ENCODE assay signal across 8 mouse cellular contexts in genomic region chr2:152293179-152293726, GRCm38 (mm10). TPM values are rescaled to one million over a fixed set of nuclear protein-coding genes. Genes with fewer than 3 reads are reported as not detected.
DNase-seq lines count a peak whose midpoint lies in the region; ATAC-seq and TF ChIP-seq lines count a peak whose summit lies in the region.

No protein-coding gene starts in this region.

- no peak overlapping the region for H3K27ac ChIP-seq in heart, embryonic 13.5 days (replicated peaks)
- H3K27ac ChIP-seq in MEL (ENCODE audit: control insufficient read depth, low read depth, low read length): peak overlapping the region; percentile 11; the same call in 1 of the 2 replicates
- H3K27ac ChIP-seq in hindbrain, embryonic 10.5 days: peak overlapping the region; percentile 96; the same call in 1 of the 2 replicates

- H3K4me2 ChIP-seq in heart, embryonic 13.5 days: peak overlapping the region; percentile 95

- intact Hi-C loops in left cerebral cortex, postnatal 10 days (cut with DNase I): no loop called here

- TF ChIP-seq EP300 in MEL (IDR thresholded peaks at IDR 0.05; ENCODE audit: low read depth in 1 of 2, low read length in 2 of 2): 0 out of 4 replicates have a peak, but pooled peaks of 1 of the 2 experiments have one; percentile 3

- DNase-seq in heart, adult 11 months: no peak
- no peak for DNase-seq in MEL (ENCODE audit: low read depth, low spot score)
- DNase-seq in hindbrain, embryonic 10.5 days (ENCODE audit: low spot score): no peak
- no peak for DNase-seq in embryo, embryonic 9.5 days (ENCODE audit: extremely low spot score)
- no peak for DNase-seq in urinary bladder, postnatal 14 days (ENCODE audit: low spot score)
- DNase-seq in left cerebral cortex, postnatal 10 days (ENCODE audit: extremely low spot score in 1 of 2, low spot score in 2 of 2): no peak

- H3K27me3 ChIP-seq in heart, embryonic 13.5 days (replicated peaks): no peaks in the 10 kb centered on the region
- H3K27me3 ChIP-seq in MEL (ENCODE audit: control insufficient read depth in 1 of 2, insufficient read depth in 2 of 2, low read length in 2 of 2): no peaks in the 10 kb centered on the region
- no peaks in the 10 kb centered on the region for H3K27me3 ChIP-seq in hindbrain, embryonic 10.5 days (ENCODE audit: insufficient read depth, poor library complexity, severe bottlenecking)

- TF ChIP-seq CTCF in MEL (IDR thresholded peaks at IDR 0.05 in 2 of 3, conservative IDR thresholded peaks at IDR 0.05 in 1 of 3; ENCODE audit: control insufficient read depth in 1 of 3, insufficient read depth in 1 of 3, low read depth in 2 of 3, low read length in 3 of 3, poor library complexity in 1 of 3, severe bottlenecking in 1 of 3): no peak

- TF ChIP-seq RAD21 in MEL (IDR thresholded peaks at IDR 0.05; ENCODE audit: low read depth, low read length): no peak

- ATAC-seq in heart, embryonic 13.5 days (ENCODE audit: extremely low read depth, insufficient number of reproducible peaks, low FRiP score, low TSS enrichment): 0 out of 2 replicates have a peak, but pooled peaks have one; percentile 9
- ATAC-seq in megakaryocyte-erythroid progenitor cell, adult 5-6 weeks (replicated peaks; ENCODE audit: low FRiP score, low TSS enrichment, poor library complexity, severe bottlenecking): peak; percentile 54

- H3K4me3 ChIP-seq in heart, embryonic 13.5 days: peak overlapping the region; percentile 93
- H3K4me3 ChIP-seq in MEL (ENCODE audit: control insufficient read depth in 1 of 2, insufficient read depth in 1 of 2, low read depth in 2 of 2, low read length in 2 of 2): peak overlapping the region; percentile 70 to 91
- H3K4me3 ChIP-seq in hindbrain, embryonic 10.5 days: peak overlapping the region; percentile 94

- peaks cover 5% of the 10 kb centered on the region for H3K36me3 ChIP-seq in heart, embryonic 13.5 days
- H3K36me3 ChIP-seq in MEL (ENCODE audit: control insufficient read depth in 1 of 2, insufficient read depth in 2 of 2, low read length in 2 of 2): peaks cover 0 to 11% of the 10 kb centered on the region in 2 experiments; a peak in 2 of 4 replicates
- H3K36me3 ChIP-seq in hindbrain, embryonic 10.5 days: peaks cover 6% of the 10 kb centered on the region

- no peak for TF ChIP-seq POLR2A in MEL (IDR thresholded peaks at IDR 0.05; ENCODE audit: control insufficient read depth in 1 of 2, insufficient read depth in 1 of 2, low read depth in 1 of 2, low read length in 2 of 2, poor library complexity in 1 of 2)

- WGBS in heart, embryonic 13.5 days: under 1% methylated on average over 15 of the region's 15 CpGs
- 2% methylated on average over 15 of the region's 15 CpGs for WGBS in hindbrain, embryonic 10.5 days

- H3K9ac ChIP-seq in heart, embryonic 13.5 days: peak overlapping the region; percentile 98
- H3K9ac ChIP-seq in MEL (ENCODE audit: control insufficient read depth, low read depth, low read length, poor library complexity, severe bottlenecking): peak overlapping the region; percentile 71

- peaks cover 36% of the 10 kb centered on the region for H3K79me2 ChIP-seq in MEL (ENCODE audit: control insufficient read depth, insufficient read depth, low read length, poor library complexity)

- H3K9me3 ChIP-seq in heart, embryonic 13.5 days: no peaks in the 10 kb centered on the region
- H3K9me3 ChIP-seq in MEL (replicated peaks; ENCODE audit: insufficient read depth, low read length): no peaks in the 10 kb centered on the region
- no peaks in the 10 kb centered on the region for H3K9me3 ChIP-seq in hindbrain, embryonic 10.5 days

- peaks cover 39% of the 10 kb centered on the region for H3K4me1 ChIP-seq in heart, embryonic 13.5 days
- peaks cover 0 to 15% of the 10 kb centered on the region in 2 experiments; a peak in 1 of 4 replicates for H3K4me1 ChIP-seq in MEL (ENCODE audit: control insufficient read depth in 1 of 2, insufficient read depth in 2 of 2, low read length in 2 of 2)
- peaks cover 25% of the 10 kb centered on the region for H3K4me1 ChIP-seq in hindbrain, embryonic 10.5 days (replicated peaks)

TF ChIP-seq in MEL, 35 proteins besides CTCF, POLR2A, EP300 and RAD21:
- TF ChIP-seq MXI1 (IDR thresholded peaks at IDR 0.05; ENCODE audit: low read depth, low read length) (no peak), HCFC1 (IDR thresholded peaks at IDR 0.05; ENCODE audit: low read depth, low read length) (no peak), MAZ (IDR thresholded peaks at IDR 0.05; ENCODE audit: low read depth, low read length) (no peak), CHD1 (IDR thresholded peaks at IDR 0.05; ENCODE audit: low read depth, low read length) (no peak), JUND (IDR thresholded peaks at IDR 0.05; ENCODE audit: low read depth, low read length) (no peak), ZKSCAN1 (IDR thresholded peaks at IDR 0.05; ENCODE audit: low read depth, low read length) (no peak), ZMIZ1 (IDR thresholded peaks at IDR 0.05; ENCODE audit: low read depth, low read length) (no peak), KAT2A (conservative IDR thresholded peaks at IDR 0.05; ENCODE audit: low read depth, low read length) (no peak), GABPA (IDR thresholded peaks at IDR 0.05; ENCODE audit: low read depth, low read length) (no peak)

RNA-seq across cellular contexts. Expression of gene Tbc1d20, which starts 0.4 kb away (rescaled TPM):
- 29.1 and 30.4 TPM in 2 replicates for polyA plus RNA-seq in heart, embryonic 13.5 days (2015; fragmentation: Nextera tagmentation; extraction: Ambion mirVana)
- 19.2 and 19.6 TPM in 2 replicates for total RNA-seq in MEL (2012; rRNA removed)
- 10 to 100 TPM in 1 of 2 experiments, not detected in 1; 31.4 TPM for polyA plus RNA-seq in MEL (2012; ENCODE audit: insufficient read depth in 1 of 2, insufficient read length in 2 of 2, low read depth in 1 of 2, low replicate concordance in 2 of 2, missing spikeins in 1 of 2)
- polyA plus RNA-seq in hindbrain, embryonic 10.5 days (2016; fragmentation: Nextera tagmentation; extraction: Ambion mirVana): 27.7 and 30.0 TPM in 2 replicates
- 23.5 and 27.8 TPM in 2 replicates for total RNA-seq in megakaryocyte-erythroid progenitor cell, adult 5-6 weeks (2014; fragmentation: Nextera tagmentation)
- total RNA-seq in megakaryocyte-erythroid progenitor cell, adult 5-6 weeks (2017): 11.7 and 12.0 TPM in 2 replicates
- 10 to 100 TPM; 42.8 to 46.9 TPM for total RNA-seq in left cerebral cortex, postnatal 10 days (2021)

RNA-seq across cellular contexts. Expression of gene Rbck1, which starts 39.2 kb away (rescaled TPM):
- polyA plus RNA-seq in heart, embryonic 13.5 days (2015; fragmentation: Nextera tagmentation; extraction: Ambion mirVana): 60.7 and 66.3 TPM in 2 replicates
- 84.9 and 90.9 TPM in 2 replicates for total RNA-seq in MEL (2012; rRNA removed)
- polyA plus RNA-seq in MEL (2012; ENCODE audit: insufficient read depth in 1 of 2, insufficient read length in 2 of 2, low read depth in 1 of 2, low replicate concordance in 2 of 2, missing spikeins in 1 of 2): 100 to 1,000 TPM in 1 of 2 experiments, 10 to 100 TPM in 1; 92.1 to 162 TPM
- polyA plus RNA-seq in hindbrain, embryonic 10.5 days (2016; fragmentation: Nextera tagmentation; extraction: Ambion mirVana): 91.4 and 93.2 TPM in 2 replicates
- total RNA-seq in megakaryocyte-erythroid progenitor cell, adult 5-6 weeks (2014; fragmentation: Nextera tagmentation): 120 and 125 TPM in 2 replicates
- total RNA-seq in megakaryocyte-erythroid progenitor cell, adult 5-6 weeks (2017): 50.3 and 57.0 TPM in 2 replicates
- total RNA-seq in left cerebral cortex, postnatal 10 days (2021): 100 to 1,000 TPM; 106 to 107 TPM

RNA-seq across cellular contexts. Expression of gene Trib3, which starts 50.6 kb away (rescaled TPM):
- polyA plus RNA-seq in heart, embryonic 13.5 days (2015; fragmentation: Nextera tagmentation; extraction: Ambion mirVana): 4.5 and 6.5 TPM in 2 replicates
- 6.1 and 62.9 TPM in 2 replicates for total RNA-seq in MEL (2012; rRNA removed)
- 10 to 100 TPM in 1 of 2 experiments, not detected in 1; 34.9 TPM for polyA plus RNA-seq in MEL (2012; ENCODE audit: insufficient read depth in 1 of 2, insufficient read length in 2 of 2, low read depth in 1 of 2, low replicate concordance in 2 of 2, missing spikeins in 1 of 2)
- 1.3 and 3.0 TPM in 2 replicates for polyA plus RNA-seq in hindbrain, embryonic 10.5 days (2016; fragmentation: Nextera tagmentation; extraction: Ambion mirVana)
- 1.0 TPM in 1 of 2 replicates, not detected in the other for total RNA-seq in megakaryocyte-erythroid progenitor cell, adult 5-6 weeks (2014; fragmentation: Nextera tagmentation)
- not detected in 2 replicates for total RNA-seq in megakaryocyte-erythroid progenitor cell, adult 5-6 weeks (2017)
- total RNA-seq in left cerebral cortex, postnatal 10 days (2021): 1 to 10 TPM in 1 of 2 experiments, under 1 TPM in 1; 0.49 to 1.0 TPM
